Mouse (Mus musculus) liver, embryonic 11.5 days (tissue): ENCODE data around the gene Naa10. TPM values are rescaled to one million over a fixed set of nuclear protein-coding genes. Genes with fewer than 3 reads are reported as not detected.

Source experiments
- polyA plus RNA-seq: library from polyadenylated mRNA; unstranded; fragments of >200 nt; fragmentation: Nextera tagmentation; extraction: Ambion mirVana; gene quantifications from 2 replicates; pipeline ENCODE4 v1.2.1, GENCODE M21; 2014

The Naa10 gene
- polyA plus RNA-seq, 1 experiment from 2014 or later, result 210 TPM

Other genes starting within 250 kb of the Naa10 start
- 2.2 and 2.4 TPM in 2 replicates for gene Slc6a8, start 248.8 kb downstream of the Naa10 start, polyA plus RNA-seq
- gene Bcap31, start 205.8 kb downstream of the Naa10 start, polyA plus RNA-seq, result 258 and 265 TPM in 2 replicates
- gene Abcd1, start 205.3 kb downstream of the Naa10 start, polyA plus RNA-seq, result 13.0 and 13.3 TPM in 2 replicates
- gene Plxnb3, start 164.9 kb downstream of the Naa10 start, polyA plus RNA-seq, result 0.36 and 0.49 TPM in 2 replicates
- 0.81 and 1.3 TPM in 2 replicates for gene Srpk3, start 147.5 kb downstream of the Naa10 start, polyA plus RNA-seq
- 196 and 206 TPM in 2 replicates for gene Idh3g, start 135.0 kb downstream of the Naa10 start, polyA plus RNA-seq
- 207 and 230 TPM in 2 replicates for gene Ssr4, start 134.9 kb downstream of the Naa10 start, polyA plus RNA-seq
- gene Pdzd4, start 97.0 kb downstream of the Naa10 start, polyA plus RNA-seq, result 0.25 and 0.86 TPM in 2 replicates
- 0.17 and 0.22 TPM in 2 replicates for gene Avpr2, start 29.8 kb downstream of the Naa10 start, polyA plus RNA-seq
- 0.42 and 0.95 TPM in 2 replicates for gene L1cam, start 25.8 kb downstream of the Naa10 start, polyA plus RNA-seq
- gene Arhgap4, start 74 bp downstream of the Naa10 start, polyA plus RNA-seq, result 10.2 and 12.9 TPM in 2 replicates
- gene Renbp, start 8.9 kb upstream of the Naa10 start, polyA plus RNA-seq, result 30.3 and 32.5 TPM in 2 replicates
- 68.6 and 72.8 TPM in 2 replicates for gene Hcfc1, start 44.4 kb upstream of the Naa10 start, polyA plus RNA-seq
- gene Irak1, start 102.0 kb upstream of the Naa10 start, polyA plus RNA-seq, result 51.8 and 61.0 TPM in 2 replicates
- not detected in 2 replicates for gene Opn1mw, start 205.5 kb upstream of the Naa10 start, polyA plus RNA-seq
- 10.5 and 11.8 TPM in 2 replicates for gene Mecp2, start 213.4 kb upstream of the Naa10 start, polyA plus RNA-seq
- not detected in 2 replicates for gene Tex28, start 245.9 kb upstream of the Naa10 start, polyA plus RNA-seq